Mouse (Mus musculus) bone marrow macrophage, adult 2 months (primary cell): ENCODE data around the gene Tshz2. TPM values are rescaled to one million over a fixed set of nuclear protein-coding genes. Genes with fewer than 3 reads are reported as not detected.

Experiments
- H3K27ac ChIP-seq: 2 replicates; pipeline ENCODE4 v1.5.1; 2012; ENCODE audit warnings: low read depth, low read length; ENCODE audit not compliant: insufficient read depth
- H3K4me1 ChIP-seq: 2 replicates; pipeline ENCODE4 v1.6.1; 2012; ENCODE audit warnings: low read length; ENCODE audit not compliant: control insufficient read depth, insufficient read depth
- H3K4me3 ChIP-seq: 2 replicates; pipeline ENCODE4 v1.5.1; 2012; ENCODE audit warnings: mild to moderate bottlenecking, low read length, moderate library complexity; ENCODE audit not compliant: insufficient read depth
- CTCF ChIP-seq: IDR thresholded peaks from 2 replicates; pipeline ENCODE4 v1.5.1; 2012; ENCODE audit warnings: low read depth, mild to moderate bottlenecking, low read length, moderate library complexity
- POLR2A ChIP-seq: IDR thresholded peaks from 2 replicates; pipeline ENCODE4 v1.6.1; 2012; ENCODE audit warnings: mild to moderate bottlenecking, low read depth, low read length, borderline replicate concordance
- polyA plus RNA-seq: library from polyadenylated mRNA; stranded (reverse); fragments of >200 nt; gene quantifications from 2 replicates; pipeline ENCODE4 v1.2.4, GENCODE M21; 2012; ENCODE audit not compliant: missing spikeins, insufficient read depth, insufficient read length

The Tshz2 gene
- polyA plus RNA-seq, 1 experiment: not detected

GRCm38 (mm10) chr2:169989186-169989585 is 356.4 kb downstream of the Tshz2 start:
- no peaks in the 10 kb centered on the region for H3K4me1 ChIP-seq
- no peak overlapping the region for H3K4me3 ChIP-seq
- no peak overlapping the region for H3K27ac ChIP-seq
- TF ChIP-seq CTCF: no peak
- no peak for TF ChIP-seq POLR2A

- no peak for TF ChIP-seq POLR2A
- TF ChIP-seq CTCF: no peak
These were observed 358.2 kb downstream of the Tshz2 start for GRCm38 (mm10) chr2:169990991-169991390.

GRCm38 (mm10) chr2:169995987-169996386 is 363.2 kb downstream of the Tshz2 start:
- Histone ChIP-seq H3K4me1 (no peaks in the 10 kb centered on the region), H3K27ac (no peak overlapping the region), H3K4me3 (no peak overlapping the region)
- TF ChIP-seq POLR2A (no peak), CTCF (no peak)

More at GRCm38 (mm10) chr2:169990991-169991390, 358.2 kb downstream of the Tshz2 start:
- no peaks in the 10 kb centered on the region for H3K4me1 ChIP-seq
- no peak overlapping the region for H3K27ac ChIP-seq
- no peak overlapping the region for H3K4me3 ChIP-seq

- TF ChIP-seq POLR2A: no peak
- TF ChIP-seq CTCF: no peak
- H3K4me3 ChIP-seq: no peak overlapping the region
- no peaks in the 10 kb centered on the region for H3K4me1 ChIP-seq
- H3K27ac ChIP-seq: no peak overlapping the region
These were observed 363.9 kb downstream of the Tshz2 start for GRCm38 (mm10) chr2:169996501-169997237.

- TF ChIP-seq CTCF: no peak
- no peak for TF ChIP-seq POLR2A
- H3K4me1 ChIP-seq: no peaks in the 10 kb centered on the region
- no peak overlapping the region for H3K27ac ChIP-seq
- no peak overlapping the region for H3K4me3 ChIP-seq
These were observed 364.6 kb downstream of the Tshz2 start for GRCm38 (mm10) chr2:169997276-169998049.

GRCm38 (mm10) chr2:169998878-169999337 is 366.1 kb downstream of the Tshz2 start:
- Histone ChIP-seq H3K4me3 (no peak overlapping the region), H3K27ac (no peak overlapping the region), H3K4me1 (no peaks in the 10 kb centered on the region)
- TF ChIP-seq POLR2A (no peak), CTCF (no peak)

- Histone ChIP-seq H3K4me1 (no peaks in the 10 kb centered on the region), H3K4me3 (no peak overlapping the region), H3K27ac (no peak overlapping the region)
- TF ChIP-seq CTCF (no peak), POLR2A (no peak)
These were observed 370.0 kb downstream of the Tshz2 start for GRCm38 (mm10) chr2:170002594-170003504.

- Histone ChIP-seq H3K4me3 (no peak overlapping the region), H3K4me1 (no peaks in the 10 kb centered on the region), H3K27ac (no peak overlapping the region)
- TF ChIP-seq CTCF (no peak), POLR2A (no peak)
These were observed 370.9 kb downstream of the Tshz2 start for GRCm38 (mm10) chr2:170003666-170004065.

GRCm38 (mm10) chr2:170006829-170007228 is 374.0 kb downstream of the Tshz2 start:
- Histone ChIP-seq H3K4me1 (no peaks in the 10 kb centered on the region), H3K4me3 (no peak overlapping the region), H3K27ac (no peak overlapping the region)
- TF ChIP-seq CTCF (no peak), POLR2A (no peak)
